Mouse (Mus musculus): ENCODE results near the gene Magi1. TPM values are rescaled to one million over a fixed set of nuclear protein-coding genes. Genes with fewer than 3 reads are reported as not detected.

Magi1 gene
- polyA plus RNA-seq, 1 experiment = 3.4 TPM

DNA sequence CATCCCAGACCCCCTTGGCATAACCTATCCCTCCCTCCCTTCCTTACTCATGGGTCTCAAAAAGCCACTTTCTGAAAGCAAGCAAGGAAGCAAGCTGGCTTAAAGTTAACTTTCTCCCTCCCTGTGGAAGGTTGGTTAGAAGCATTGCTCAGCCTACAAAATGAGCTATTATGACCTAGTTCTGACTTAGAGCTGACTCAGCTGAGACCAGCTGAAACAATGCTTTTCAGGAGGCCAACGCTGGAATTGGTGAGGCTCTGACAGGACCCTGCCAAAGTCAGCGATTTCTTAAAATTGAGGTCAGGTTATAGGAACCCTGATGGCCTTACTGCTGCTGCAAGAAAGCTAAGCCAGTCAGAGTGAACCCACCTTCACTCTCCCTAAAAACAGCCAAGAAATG, 386.2 kb downstream of the Magi1 start:
- Histone ChIP-seq H3K4me3 (no peak overlapping the region), H3K79me2 (ENCODE audit: control insufficient read depth, insufficient read depth) (no peaks in the 10 kb centered on the region), H3K4me2 (ENCODE audit: low read depth) (no peak overlapping the region), H3K36me3 (ENCODE audit: control insufficient read depth, insufficient read depth) (no peaks in the 10 kb centered on the region), H3K27me3 (ENCODE audit: control insufficient read depth, insufficient read depth, insufficient read length) (no peaks in the 10 kb centered on the region), H3ac (ENCODE audit: control insufficient read depth, insufficient read length) (no peak overlapping the region)
- no peak for TF ChIP-seq USF1 (IDR thresholded peaks at IDR 0.05; ENCODE audit: low read depth)
- TF ChIP-seq SRF (IDR thresholded peaks at IDR 0.05; ENCODE audit: control insufficient read depth, insufficient read length, low read depth) = no peak
- TF ChIP-seq TCF3 (IDR thresholded peaks at IDR 0.05; ENCODE audit: insufficient read length, low read depth) = no peak
- TF ChIP-seq MAX (IDR thresholded peaks at IDR 0.05; ENCODE audit: low read depth) = no peak
- TF ChIP-seq CEBPB (IDR thresholded peaks at IDR 0.05; ENCODE audit: insufficient read depth, poor library complexity, severe bottlenecking) = no peak
- no peak for TF ChIP-seq E2F4 (IDR thresholded peaks at IDR 0.05; ENCODE audit: insufficient read depth)
- TF ChIP-seq MYOG (IDR thresholded peaks at IDR 0.05; ENCODE audit: control insufficient read depth in 1 of 3, insufficient read depth in 1 of 3, insufficient read length in 2 of 3, low read depth in 2 of 3) = no peak
- TF ChIP-seq REST (IDR thresholded peaks at IDR 0.05; ENCODE audit: insufficient read depth, insufficient read length) = no peak
- no peak for TF ChIP-seq TCF12 (IDR thresholded peaks at IDR 0.05; ENCODE audit: insufficient read depth, poor library complexity, severe bottlenecking)
- no peak for TF ChIP-seq MYOD1 (IDR thresholded peaks at IDR 0.05; ENCODE audit: control insufficient read depth in 1 of 3, insufficient read length in 2 of 3, low read depth in 2 of 3)
- TF ChIP-seq POLR2A (IDR thresholded peaks at IDR 0.05; ENCODE audit: insufficient read length, low read depth) = no peak
- TF ChIP-seq POLR2AphosphoS2 (IDR thresholded peaks at IDR 0.05; ENCODE audit: insufficient read length, low read depth) = no peak

- H3K27me3 ChIP-seq (ENCODE audit: control insufficient read depth, insufficient read depth, insufficient read length) = no peaks in the 10 kb centered on the region
- H3K36me3 ChIP-seq (ENCODE audit: control insufficient read depth, insufficient read depth) = no peaks in the 10 kb centered on the region
- H3K4me3 ChIP-seq = no peak overlapping the region
- no peak overlapping the region for H3K4me2 ChIP-seq (ENCODE audit: low read depth)
- TF ChIP-seq E2F4 (IDR thresholded peaks at IDR 0.05; ENCODE audit: insufficient read depth) (no peak), TCF12 (IDR thresholded peaks at IDR 0.05; ENCODE audit: insufficient read depth, poor library complexity, severe bottlenecking) (no peak), REST (IDR thresholded peaks at IDR 0.05; ENCODE audit: insufficient read depth, insufficient read length) (no peak), SRF (IDR thresholded peaks at IDR 0.05; ENCODE audit: control insufficient read depth, insufficient read length, low read depth) (no peak), USF1 (IDR thresholded peaks at IDR 0.05; ENCODE audit: low read depth) (no peak), MYOD1 (IDR thresholded peaks at IDR 0.05; ENCODE audit: control insufficient read depth in 1 of 3, insufficient read length in 2 of 3, low read depth in 2 of 3) (no peak), TCF3 (IDR thresholded peaks at IDR 0.05; ENCODE audit: insufficient read length, low read depth) (no peak)
- H3ac ChIP-seq (ENCODE audit: control insufficient read depth, insufficient read length) = no peak overlapping the region
- H3K79me2 ChIP-seq (ENCODE audit: control insufficient read depth, insufficient read depth) = no peaks in the 10 kb centered on the region
Observed at GRCm38 (mm10) chr6:93895721-93896120, 388.0 kb downstream of the Magi1 start.

GRCm38 (mm10) chr6:93893956-93894355, 389.8 kb downstream of the Magi1 start:
- H3K4me2 ChIP-seq (ENCODE audit: low read depth) = no peak overlapping the region
- no peaks in the 10 kb centered on the region for H3K79me2 ChIP-seq (ENCODE audit: control insufficient read depth, insufficient read depth)
- no peak overlapping the region for H3K4me3 ChIP-seq
- no peak overlapping the region for H3ac ChIP-seq (ENCODE audit: control insufficient read depth, insufficient read length)
- TF ChIP-seq POLR2AphosphoS2 (IDR thresholded peaks at IDR 0.05; ENCODE audit: insufficient read length, low read depth) (no peak), CEBPB (IDR thresholded peaks at IDR 0.05; ENCODE audit: insufficient read depth, poor library complexity, severe bottlenecking) (no peak), TCF3 (IDR thresholded peaks at IDR 0.05; ENCODE audit: insufficient read length, low read depth) (no peak), SRF (IDR thresholded peaks at IDR 0.05; ENCODE audit: control insufficient read depth, insufficient read length, low read depth) (no peak), USF1 (IDR thresholded peaks at IDR 0.05; ENCODE audit: low read depth) (no peak), POLR2A (IDR thresholded peaks at IDR 0.05; ENCODE audit: insufficient read length, low read depth) (no peak), E2F4 (IDR thresholded peaks at IDR 0.05; ENCODE audit: insufficient read depth) (no peak), MYOG (IDR thresholded peaks at IDR 0.05; ENCODE audit: control insufficient read depth in 1 of 3, insufficient read depth in 1 of 3, insufficient read length in 2 of 3, low read depth in 2 of 3) (no peak), REST (IDR thresholded peaks at IDR 0.05; ENCODE audit: insufficient read depth, insufficient read length) (no peak), MYOD1 (IDR thresholded peaks at IDR 0.05; ENCODE audit: control insufficient read depth in 1 of 3, insufficient read length in 2 of 3, low read depth in 2 of 3) (no peak), MAX (IDR thresholded peaks at IDR 0.05; ENCODE audit: low read depth) (no peak), TCF12 (IDR thresholded peaks at IDR 0.05; ENCODE audit: insufficient read depth, poor library complexity, severe bottlenecking) (no peak)
- H3K36me3 ChIP-seq (ENCODE audit: control insufficient read depth, insufficient read depth) = no peaks in the 10 kb centered on the region
- H3K27me3 ChIP-seq (ENCODE audit: control insufficient read depth, insufficient read depth, insufficient read length) = no peaks in the 10 kb centered on the region

DNA sequence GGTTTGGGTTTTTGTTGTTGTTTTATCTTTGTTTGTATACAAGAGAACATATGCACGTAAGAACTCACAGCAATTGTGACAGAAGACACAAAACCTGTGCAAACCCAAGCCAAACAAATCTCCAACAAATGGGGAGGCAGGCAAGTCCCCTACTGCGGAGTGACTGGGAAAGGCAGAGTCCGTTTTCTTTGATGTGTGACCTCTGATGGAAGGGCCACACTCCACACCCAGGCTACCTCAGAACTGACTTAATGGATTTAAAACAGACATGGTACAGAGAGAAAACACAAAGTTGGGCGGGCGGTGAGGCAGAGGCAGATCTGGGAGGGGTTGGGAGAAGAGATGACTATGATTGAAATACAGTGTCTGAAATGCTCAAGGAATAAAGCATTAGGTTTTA, 390.8 kb downstream of the Magi1 start:
- no peaks in the 10 kb centered on the region for H3K27me3 ChIP-seq (ENCODE audit: control insufficient read depth, insufficient read depth, insufficient read length)
- no peak overlapping the region for H3ac ChIP-seq (ENCODE audit: control insufficient read depth, insufficient read length)
- no peak overlapping the region for H3K4me2 ChIP-seq (ENCODE audit: low read depth)
- no peak overlapping the region for H3K4me3 ChIP-seq
- TF ChIP-seq USF1 (IDR thresholded peaks at IDR 0.05; ENCODE audit: low read depth) (no peak), TCF3 (IDR thresholded peaks at IDR 0.05; ENCODE audit: insufficient read length, low read depth) (no peak), MAX (IDR thresholded peaks at IDR 0.05; ENCODE audit: low read depth) (no peak), POLR2AphosphoS2 (IDR thresholded peaks at IDR 0.05; ENCODE audit: insufficient read length, low read depth) (no peak), MYOD1 (IDR thresholded peaks at IDR 0.05; ENCODE audit: control insufficient read depth in 1 of 3, insufficient read length in 2 of 3, low read depth in 2 of 3) (no peak), REST (IDR thresholded peaks at IDR 0.05; ENCODE audit: insufficient read depth, insufficient read length) (no peak), SRF (IDR thresholded peaks at IDR 0.05; ENCODE audit: control insufficient read depth, insufficient read length, low read depth) (no peak), POLR2A (IDR thresholded peaks at IDR 0.05; ENCODE audit: insufficient read length, low read depth) (no peak), E2F4 (IDR thresholded peaks at IDR 0.05; ENCODE audit: insufficient read depth) (no peak), MYOG (IDR thresholded peaks at IDR 0.05; ENCODE audit: control insufficient read depth in 1 of 3, insufficient read depth in 1 of 3, insufficient read length in 2 of 3, low read depth in 2 of 3) (no peak), CEBPB (IDR thresholded peaks at IDR 0.05; ENCODE audit: insufficient read depth, poor library complexity, severe bottlenecking) (no peak), TCF12 (IDR thresholded peaks at IDR 0.05; ENCODE audit: insufficient read depth, poor library complexity, severe bottlenecking) (no peak)
- no peaks in the 10 kb centered on the region for H3K79me2 ChIP-seq (ENCODE audit: control insufficient read depth, insufficient read depth)
- H3K36me3 ChIP-seq (ENCODE audit: control insufficient read depth, insufficient read depth) = no peaks in the 10 kb centered on the region

All from myocyte (in vitro differentiated cells).